Comparison of ENCODE assay signal across 33 mouse cellular contexts in genomic region chr12:104478193-104478592, GRCm38 (mm10). TPM values are rescaled to one million over a fixed set of nuclear protein-coding genes. Genes with fewer than 3 reads are reported as not detected.
DNase-seq lines count a peak whose midpoint lies in the region; ATAC-seq lines count a peak whose summit lies in the region.
"Had no signal": no experiment of that assay in that cellular context is flagged by ENCODE, and none has a peak within 500 bp of the region (broad histone marks: within the 10 kb centered on the region; RNA-seq: fewer than 3 reads in every experiment).

No protein-coding gene starts in this region.

- no peaks in the 10 kb centered on the region for H3K36me3 ChIP-seq in neural tube, embryonic 15.5 days
- no peaks in the 10 kb centered on the region for H3K36me3 ChIP-seq in limb, embryonic 12.5 days
- H3K36me3 ChIP-seq: forebrain, embryonic 10.5 days; liver, embryonic 12.5 days; midbrain, embryonic 15.5 days had no signal

- no peak overlapping the region for H3K27ac ChIP-seq in neural tube, embryonic 15.5 days (replicated peaks)
- no peak overlapping the region for H3K27ac ChIP-seq in limb, embryonic 12.5 days
- H3K27ac ChIP-seq: forebrain, embryonic 10.5 days; liver, embryonic 12.5 days; midbrain, embryonic 15.5 days had no signal

- H3K27me3 ChIP-seq in neural tube, embryonic 15.5 days (replicated peaks) = peaks cover 68% of the 10 kb centered on the region
- peaks cover 76% of the 10 kb centered on the region for H3K27me3 ChIP-seq in limb, embryonic 12.5 days

- H3K4me3 ChIP-seq in neural tube, embryonic 15.5 days (replicated peaks) = no peak overlapping the region
- no peak overlapping the region for H3K4me3 ChIP-seq in limb, embryonic 12.5 days (replicated peaks)
- H3K4me3 ChIP-seq: forebrain, embryonic 10.5 days; liver, embryonic 12.5 days; midbrain, embryonic 15.5 days; myocyte had no signal

- no peak overlapping the region for H3K4me2 ChIP-seq in neural tube, embryonic 15.5 days
- peak overlapping the region; percentile 19 for H3K4me2 ChIP-seq in limb, embryonic 12.5 days
- H3K4me2 ChIP-seq: heart, embryonic 11.5 days; liver, embryonic 12.5 days; midbrain, embryonic 15.5 days had no signal

- no peak for ATAC-seq in neural tube, embryonic 15.5 days (ENCODE audit: low FRiP score)
- no peak for ATAC-seq in limb, embryonic 12.5 days (ENCODE audit: insufficient number of reproducible peaks, insufficient read depth, low FRiP score, low TSS enrichment, low read depth)
- ATAC-seq: forebrain, embryonic 16.5 days; liver, embryonic 12.5 days; midbrain, embryonic 15.5 days had no signal

- H3K4me1 ChIP-seq in neural tube, embryonic 15.5 days = peaks cover 2% of the 10 kb centered on the region
- peaks cover 24% of the 10 kb centered on the region for H3K4me1 ChIP-seq in limb, embryonic 12.5 days (replicated peaks)
- H3K4me1 ChIP-seq: liver, embryonic 12.5 days had no signal

- H3K9ac ChIP-seq in neural tube, embryonic 15.5 days (replicated peaks) = no peak overlapping the region
- H3K9ac ChIP-seq in limb, embryonic 12.5 days (replicated peaks) = no peak overlapping the region
- H3K9ac ChIP-seq: liver, embryonic 12.5 days; midbrain, embryonic 15.5 days had no signal

- WGBS in neural tube, embryonic 15.5 days = 9% methylated on average over 4 of the region's 4 CpGs
- 3% methylated on average over 4 of the region's 4 CpGs for WGBS in limb, embryonic 12.5 days

- DNase-seq in embryo, embryonic 9.5 days (ENCODE audit: extremely low spot score) = peak; percentile 53
- no peak for DNase-seq in embryo, embryonic 10 days (ENCODE audit: low spot score)
- DNase-seq in neural tube, embryonic 10.5 days (ENCODE audit: extremely low spot score, low spot score) = peak; percentile 24
- no peak for DNase-seq in layer of hippocampus, adult 18-20 months (ENCODE audit: low spot score in 2 of 2)
- no peak for DNase-seq in testis, postnatal 14 days (ENCODE audit: low spot score)
- DNase-seq: adrenal gland, postnatal 14 days; cerebellum, adult 8-10 months; cerebellum, postnatal 36 days; gastrocnemius, postnatal 10 days; heart, adult 11 months; kidney, adult 11 months; left cerebral cortex, postnatal 4 days; lung, adult 18-20 months; lung, postnatal 14 days; right cerebral cortex, postnatal 4 days; thymus, adult 18-20 months; thymus, postnatal 4 days had no signal

- H3K9me3 ChIP-seq in neural tube, embryonic 15.5 days (replicated peaks) = no peaks in the 10 kb centered on the region
- H3K9me3 ChIP-seq in limb, embryonic 12.5 days = 0 out of 2 replicates have a peak, but pooled peaks cover 3% of the 10 kb centered on the region
- H3K9me3 ChIP-seq: forebrain, embryonic 10.5 days; liver, embryonic 12.5 days; midbrain, embryonic 15.5 days had no signal

RNA-seq across cellular contexts. Expression of gene Gsc, which starts 5.1 kb away (rescaled TPM):
- not detected in 2 replicates for polyA plus RNA-seq in neural tube, embryonic 15.5 days (2015; fragmentation: Nextera tagmentation; extraction: Ambion mirVana)
- polyA plus RNA-seq in limb, embryonic 12.5 days (2016; fragmentation: Nextera tagmentation; extraction: Ambion mirVana) = 29.0 and 32.3 TPM in 2 replicates
- not detected for total RNA-seq in layer of hippocampus, adult 18-20 months (2021)
- total RNA-seq: adrenal gland, postnatal 14 days; hematopoietic stem cell, adult 5-6 weeks; layer of hippocampus, postnatal 10 days; left cerebral cortex, adult 8-10 months; left cerebral cortex, postnatal 4 days; megakaryocyte, adult 5-6 weeks had no signal
- polyA plus RNA-seq: forebrain, embryonic 16.5 days; heart, postnatal 0 days; kidney, embryonic 16.5 days; large intestine, adult 2 months; liver, embryonic 12.5 days; myocyte; neural tube, embryonic 14.5 days had no signal

Comparison
In these comparisons a context has a peak if more than half of its experiments do, and no peak if none do; other contexts are left out.
1. DNase-seq: peak in embryo, embryonic 9.5 days (single experiment) and neural tube, embryonic 10.5 days (single experiment); none in embryo, embryonic 10 days (single experiment), layer of hippocampus, adult 18-20 months (0 of 2) and testis, postnatal 14 days (single experiment).
2. RNA of gene Gsc, which starts 5.1 kb away (polyA plus RNA-seq): 29.0 to 32.3 TPM in limb, embryonic 12.5 days; not detected in neural tube, embryonic 15.5 days; every median in the first group is over 10 times any median in the second.